Mouse (Mus musculus) heart, embryonic 16.5 days (tissue): ENCODE measurements at regions not wholly inside any gene's neighbourhood (a gene's known extent, or its start where the extent isn't known, plus 50 kb on each side); places are given as distances from the start of the nearest gene placed in this dataset.

Experiments
- ATAC-seq: fragments of 200-750 bp; cut with Nextera tagmentation; replicated peaks from 2 replicates; pipeline ENCODE4 v1.8.0; 2017; ENCODE audit warnings: moderate number of reproducible peaks; ENCODE audit not compliant: insufficient read depth, low FRiP score; ENCODE audit errors: extremely low read depth
- H3K27ac ChIP-seq: fragments of 300-500 bp; sonication (generic); 2 replicates; pipeline ENCODE4 v1.5.1; 2014; ENCODE audit warnings: mild to moderate bottlenecking, low read length, control low read depth, moderate library complexity
- H3K27me3 ChIP-seq: fragments of 300-500 bp; sonication (generic); 2 replicates; pipeline ENCODE4 v1.6.1; 2014; ENCODE audit warnings: low read length, mixed read lengths; ENCODE audit not compliant: control insufficient read depth, insufficient read depth
- H3K36me3 ChIP-seq: fragments of 300-500 bp; sonication (generic); 2 replicates; pipeline ENCODE4 v1.6.1; 2014; ENCODE audit not compliant: control insufficient read depth, insufficient read depth
- H3K4me1 ChIP-seq: fragments of 300-500 bp; sonication (generic); 2 replicates; pipeline ENCODE4 v1.6.1; 2014; ENCODE audit warnings: low read length, mixed read lengths; ENCODE audit not compliant: control insufficient read depth, insufficient read depth
- H3K4me2 ChIP-seq: fragments of 300-500 bp; sonication (generic); 2 replicates; pipeline ENCODE4 v1.6.1; 2014; ENCODE audit warnings: low read depth, mild to moderate bottlenecking, control low read depth, low read length
- H3K4me3 ChIP-seq: fragments of 300-500 bp; sonication (generic); 2 replicates; pipeline ENCODE4 v1.5.1; 2014; ENCODE audit warnings: mild to moderate bottlenecking, control low read depth, low read length
- H3K9ac ChIP-seq: fragments of 300-500 bp; sonication (generic); 2 replicates; pipeline ENCODE4 v1.6.1; 2014; ENCODE audit warnings: low read length, control low read depth
- H3K9me3 ChIP-seq: fragments of 300-500 bp; sonication (generic); replicated peaks from 2 replicates; pipeline ENCODE4 v1.6.1; 2016; ENCODE audit warnings: low read length; ENCODE audit not compliant: control insufficient read depth
- WGBS: fragments of 180-500 bp; shearing (Covaris S2); extraction: QIAGEN DNeasy Blood & Tissue Kit; methylation state at CpG from one replicate; pipeline ENCODE4 v1.1.7; 2014; 5-methylcytosine and 5-hydroxymethylcytosine counted together

DNA sequence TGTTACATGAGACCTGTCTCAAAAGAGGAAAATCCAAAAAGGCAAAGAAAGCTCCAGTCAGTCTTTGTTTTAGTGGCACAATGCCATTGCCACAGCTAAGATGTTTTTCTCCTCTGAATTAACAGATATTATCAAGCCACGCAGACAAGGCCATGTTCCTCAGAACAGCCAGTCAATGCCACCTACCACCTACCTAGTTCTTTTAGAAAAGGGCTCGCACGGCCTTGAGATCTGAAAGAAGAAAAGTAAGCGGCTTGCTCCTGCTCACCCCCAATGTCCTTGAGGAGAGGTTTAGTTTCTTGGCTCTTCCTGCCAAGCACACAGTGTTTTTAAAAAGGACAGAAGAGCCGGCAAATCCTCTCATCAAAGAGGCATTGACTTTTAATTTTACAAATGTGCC is 88.7 kb upstream of the Noct start:
- Histone ChIP-seq H3K4me2 (no peak overlapping the region), H3K36me3 (no peaks in the 10 kb centered on the region), H3K9me3 (no peaks in the 10 kb centered on the region), H3K4me1 (peaks cover 3% of the 10 kb centered on the region; the same call in 1 of the 2 replicates), H3K27me3 (no peaks in the 10 kb centered on the region), H3K27ac (no peak overlapping the region), H3K9ac (no peak overlapping the region), H3K4me3 (no peak overlapping the region)
- ATAC-seq = no peak
- WGBS = 72% methylated on average over 5 of the region's 5 CpGs

DNA sequence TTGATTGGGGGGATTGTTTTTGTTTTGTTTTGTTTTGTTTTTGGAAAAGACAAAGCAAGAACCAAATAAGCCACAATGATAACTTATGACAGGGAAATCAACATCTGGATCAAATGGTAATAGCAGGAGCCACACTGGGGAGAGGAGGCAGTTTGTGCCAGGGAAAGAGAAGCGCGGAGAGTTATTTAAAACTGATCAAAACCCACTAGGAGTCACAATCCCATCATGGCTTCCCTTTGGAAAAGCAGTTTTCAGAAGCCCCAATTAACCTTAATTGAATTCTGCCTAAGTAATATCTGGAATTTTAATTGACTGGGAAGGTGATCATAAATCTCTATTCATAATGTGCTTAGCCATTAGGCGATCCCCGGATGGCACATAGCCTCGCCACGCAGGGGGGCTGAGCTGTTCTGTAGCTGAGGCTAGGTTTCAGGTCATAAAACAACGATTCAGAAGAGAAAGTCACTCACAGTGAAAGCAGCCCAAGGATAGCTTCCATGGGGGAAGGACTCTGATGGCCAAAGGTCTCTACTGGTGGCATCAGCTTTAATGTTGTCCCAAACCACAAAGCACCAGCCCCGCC is 86.4 kb upstream of the Noct start:
- Histone ChIP-seq H3K4me2 (no peak overlapping the region), H3K27ac (no peak overlapping the region), H3K27me3 (no peaks in the 10 kb centered on the region), H3K36me3 (no peaks in the 10 kb centered on the region), H3K4me1 (no peaks in the 10 kb centered on the region), H3K9ac (no peak overlapping the region), H3K9me3 (no peaks in the 10 kb centered on the region), H3K4me3 (no peak overlapping the region)
- 91% methylated on average over 8 of the region's 8 CpGs for WGBS
- no peak for ATAC-seq

DNA sequence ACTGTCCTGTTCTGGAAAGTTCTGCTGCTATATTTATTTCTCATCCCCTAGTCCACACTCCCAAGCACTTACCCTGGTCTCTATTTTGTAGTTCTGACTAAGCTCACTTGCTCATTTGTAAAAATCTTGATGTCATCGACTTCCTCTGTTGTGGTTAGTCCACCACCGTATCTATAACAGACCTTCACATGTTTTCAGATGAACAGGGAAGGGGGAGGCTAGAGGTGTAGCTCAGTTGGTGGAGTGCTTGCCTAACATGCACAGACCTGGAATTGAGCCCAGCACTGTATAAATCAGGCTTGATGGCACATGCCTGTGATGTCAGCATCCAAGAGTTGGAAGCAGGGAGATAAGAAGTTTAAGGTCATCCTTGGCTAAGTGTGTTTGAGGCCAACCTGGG is 78.3 kb upstream of the Noct start:
- Histone ChIP-seq H3K4me3 (no peak overlapping the region), H3K4me2 (no peak overlapping the region), H3K9ac (no peak overlapping the region), H3K27ac (no peak overlapping the region), H3K36me3 (no peaks in the 10 kb centered on the region), H3K9me3 (no peaks in the 10 kb centered on the region), H3K27me3 (no peaks in the 10 kb centered on the region), H3K4me1 (peaks cover under 1% of the 10 kb centered on the region; the same call in 1 of the 2 replicates)
- WGBS = 66% methylated on average over 2 of the region's 2 CpGs
- ATAC-seq = no peak

DNA sequence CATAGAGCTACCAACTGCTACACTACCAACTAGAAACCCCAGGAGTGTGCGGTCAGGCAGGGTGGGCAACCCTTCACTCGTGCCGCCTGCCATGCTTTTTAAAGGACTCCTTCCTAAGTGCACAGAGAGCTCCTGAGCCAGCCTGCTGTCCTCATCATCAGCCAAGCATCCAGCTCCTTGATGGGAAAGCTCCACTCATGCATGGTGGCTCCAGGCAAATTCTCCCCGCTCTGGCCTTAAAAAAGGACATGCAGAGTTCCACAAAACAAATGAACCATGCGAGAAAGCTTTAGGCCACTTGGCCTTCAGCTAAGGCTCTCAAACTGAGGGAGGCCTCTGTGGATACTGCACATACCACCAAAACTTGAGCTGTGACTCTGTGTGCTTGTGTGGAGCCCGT is 74.2 kb upstream of the Noct start:
- Histone ChIP-seq H3K4me1 (peaks cover 5% of the 10 kb centered on the region; the same call in 1 of the 2 replicates), H3K9ac (no peak overlapping the region), H3K9me3 (no peaks in the 10 kb centered on the region), H3K36me3 (no peaks in the 10 kb centered on the region), H3K4me2 (no peak overlapping the region), H3K4me3 (no peak overlapping the region), H3K27me3 (no peaks in the 10 kb centered on the region), H3K27ac (no peak overlapping the region)
- WGBS = 87% methylated on average over 6 of the region's 6 CpGs
- ATAC-seq = no peak

DNA sequence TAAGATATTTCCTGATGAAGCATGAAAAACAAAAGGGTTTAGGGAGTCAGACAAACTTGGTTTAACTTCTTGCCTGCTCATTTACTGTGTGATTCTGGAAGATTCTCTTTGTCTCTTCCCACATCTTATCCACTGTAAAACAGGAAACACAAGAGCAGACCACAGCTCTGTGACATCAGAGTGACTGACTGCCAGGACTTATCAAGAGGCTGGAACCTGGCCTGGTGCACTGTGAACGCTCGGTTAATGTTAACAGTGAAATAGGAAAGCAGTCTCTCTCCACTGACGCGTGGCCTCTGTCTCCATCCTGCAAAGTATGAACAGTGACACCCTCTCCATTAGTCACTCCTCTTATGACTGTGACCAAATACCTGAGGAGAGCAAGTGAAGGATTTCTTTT is 73.1 kb upstream of the Noct start:
- no peak overlapping the region for H3K4me3 ChIP-seq
- no peaks in the 10 kb centered on the region for H3K27me3 ChIP-seq
- peaks cover 5% of the 10 kb centered on the region; the same call in 1 of the 2 replicates for H3K4me1 ChIP-seq
- H3K9ac ChIP-seq = no peak overlapping the region
- no peak overlapping the region for H3K4me2 ChIP-seq
- WGBS = 23% methylated on average over 4 of the region's 4 CpGs
- ATAC-seq = 0 out of 2 replicates have a peak, but pooled peaks have one; percentile 29
- H3K27ac ChIP-seq = no peak overlapping the region
- no peaks in the 10 kb centered on the region for H3K9me3 ChIP-seq
- H3K36me3 ChIP-seq = no peaks in the 10 kb centered on the region

DNA sequence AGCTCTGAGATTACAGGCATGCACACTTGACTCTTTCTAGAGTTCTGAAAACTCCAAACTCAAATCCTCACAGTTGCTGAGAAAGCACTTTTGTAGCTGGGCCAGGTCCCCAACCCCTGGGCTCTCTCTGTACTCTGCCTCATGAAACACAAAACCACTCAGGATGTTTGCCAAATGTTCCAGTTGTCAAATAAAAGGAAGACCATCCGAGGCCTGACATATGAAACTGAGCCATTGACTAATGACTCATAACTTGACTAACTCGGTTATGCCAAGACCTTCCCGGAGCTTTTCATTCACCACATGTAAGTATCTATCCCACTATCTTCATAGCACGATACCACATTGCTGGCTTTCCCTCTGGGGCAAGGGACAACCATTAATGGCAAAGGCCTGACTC is 68.6 kb upstream of the Noct start:
- Histone ChIP-seq H3K4me1 (peaks cover 16% of the 10 kb centered on the region), H3K9ac (no peak overlapping the region), H3K9me3 (no peaks in the 10 kb centered on the region), H3K4me2 (no peak overlapping the region), H3K27me3 (no peaks in the 10 kb centered on the region), H3K27ac (no peak overlapping the region), H3K4me3 (no peak overlapping the region), H3K36me3 (no peaks in the 10 kb centered on the region)
- no peak for ATAC-seq
- 53% methylated on average over 4 of the region's 4 CpGs for WGBS

DNA sequence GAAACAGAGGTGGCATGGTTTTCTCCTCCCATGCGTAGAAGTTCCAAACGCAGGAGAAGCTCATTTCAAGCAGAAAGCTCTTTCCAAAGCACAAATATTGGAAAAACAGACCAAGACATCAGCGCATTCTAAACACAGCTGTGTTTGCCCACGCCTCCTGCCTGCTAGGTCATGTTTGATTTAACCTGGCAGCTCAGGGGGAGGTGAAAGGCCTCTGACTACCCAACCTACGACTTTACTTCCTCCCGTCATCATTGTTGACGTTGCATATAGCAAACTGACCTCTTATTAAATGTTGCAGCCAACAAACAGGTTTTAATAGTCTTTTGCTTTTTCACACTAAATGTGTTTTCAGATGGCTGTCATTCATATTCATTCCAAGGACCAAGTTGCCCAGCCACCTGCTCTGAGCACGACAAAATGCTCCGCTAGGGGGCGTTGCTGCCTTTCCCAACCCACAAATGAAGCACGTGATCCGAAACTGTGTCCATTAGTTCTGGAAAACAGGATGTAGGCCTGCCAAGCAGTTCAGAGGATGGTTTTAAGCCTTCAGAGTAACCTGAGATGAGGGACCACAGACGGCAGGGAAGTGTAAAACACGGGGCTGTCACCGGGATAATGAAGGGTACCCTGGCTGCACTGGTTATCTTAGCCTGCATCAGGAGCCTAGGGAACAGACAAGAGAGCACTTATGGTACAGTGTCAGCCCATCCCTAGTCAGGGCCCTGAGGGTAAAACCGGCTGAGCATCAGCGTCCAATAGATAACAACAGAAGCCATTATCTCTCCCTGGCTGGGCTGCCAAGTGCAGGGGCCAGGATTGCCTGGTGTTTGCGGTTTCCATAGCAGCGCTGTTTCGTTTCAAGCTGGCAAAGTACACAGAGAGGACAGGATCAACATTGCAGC is 67.6 kb upstream of the Noct start:
- 35% methylated on average over 20 of the region's 20 CpGs for WGBS
- Histone ChIP-seq H3K4me3 (0 out of 2 replicates have a peak overlapping the region, but pooled peaks have one; percentile 2), H3K36me3 (no peaks in the 10 kb centered on the region), H3K9ac (no peak overlapping the region), H3K27ac (peak overlapping the region; percentile 62), H3K4me2 (peak overlapping the region; percentile 24), H3K9me3 (no peaks in the 10 kb centered on the region), H3K27me3 (no peaks in the 10 kb centered on the region), H3K4me1 (peaks cover 11% of the 10 kb centered on the region)
- peak; percentile 90 for ATAC-seq

DNA sequence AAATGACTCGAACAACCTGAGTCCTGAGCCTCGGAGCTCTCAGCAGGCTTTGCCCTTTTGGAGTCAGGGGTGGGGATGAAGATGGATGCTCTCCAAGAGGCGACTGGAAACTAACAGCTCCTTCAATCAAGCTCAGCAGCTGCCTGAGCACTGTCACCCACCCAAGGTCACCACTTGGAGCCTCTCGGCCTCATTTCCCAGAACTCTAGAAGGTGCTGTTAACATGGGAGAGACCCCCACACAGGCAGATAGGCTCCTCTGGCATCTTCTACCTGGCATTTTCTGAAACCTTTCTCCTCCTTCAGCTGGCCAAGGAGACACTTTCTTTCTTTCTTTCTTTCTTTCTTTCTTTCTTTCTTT is 67.0 kb upstream of the Noct start:
- peaks cover 11% of the 10 kb centered on the region for H3K4me1 ChIP-seq
- no peaks in the 10 kb centered on the region for H3K27me3 ChIP-seq
- H3K27ac ChIP-seq = peak overlapping the region; percentile 62
- H3K4me2 ChIP-seq = peak overlapping the region; percentile 24
- no peaks in the 10 kb centered on the region for H3K9me3 ChIP-seq
- H3K9ac ChIP-seq = no peak overlapping the region
- no peak for ATAC-seq
- no peaks in the 10 kb centered on the region for H3K36me3 ChIP-seq
- 0 out of 2 replicates have a peak overlapping the region, but pooled peaks have one; percentile 2 for H3K4me3 ChIP-seq
- WGBS = 19% methylated on average over 4 of the region's 4 CpGs

DNA sequence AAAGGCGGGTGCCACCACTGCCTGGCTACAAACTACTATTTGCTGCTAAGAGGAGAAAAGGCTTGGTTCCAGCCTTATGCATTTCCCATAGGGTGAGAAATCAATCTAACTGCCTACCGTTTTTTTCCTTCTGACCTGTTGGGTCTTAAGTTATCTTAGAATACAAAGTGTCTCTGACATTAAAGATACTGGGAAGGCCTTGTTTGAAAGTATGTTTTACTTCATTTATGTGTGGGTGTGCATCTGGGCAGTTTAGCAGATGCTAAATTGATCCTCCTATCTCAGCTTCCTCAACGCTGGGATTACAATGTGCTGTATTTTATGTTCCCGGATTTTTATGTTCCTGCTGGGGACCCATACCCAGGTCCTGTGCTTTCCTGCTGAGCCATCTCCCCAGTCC is 65.8 kb upstream of the Noct start:
- no peaks in the 10 kb centered on the region for H3K27me3 ChIP-seq
- ATAC-seq = no peak
- WGBS = 75% methylated on average over 4 of the region's 4 CpGs

More for the DNA sequence above, 65.8 kb upstream of the Noct start:
- Histone ChIP-seq H3K9ac (no peak overlapping the region), H3K36me3 (no peaks in the 10 kb centered on the region), H3K4me1 (peaks cover 11% of the 10 kb centered on the region), H3K27ac (no peak overlapping the region), H3K4me3 (no peak overlapping the region), H3K4me2 (no peak overlapping the region), H3K9me3 (no peaks in the 10 kb centered on the region)
